In the genomic region with DNA sequence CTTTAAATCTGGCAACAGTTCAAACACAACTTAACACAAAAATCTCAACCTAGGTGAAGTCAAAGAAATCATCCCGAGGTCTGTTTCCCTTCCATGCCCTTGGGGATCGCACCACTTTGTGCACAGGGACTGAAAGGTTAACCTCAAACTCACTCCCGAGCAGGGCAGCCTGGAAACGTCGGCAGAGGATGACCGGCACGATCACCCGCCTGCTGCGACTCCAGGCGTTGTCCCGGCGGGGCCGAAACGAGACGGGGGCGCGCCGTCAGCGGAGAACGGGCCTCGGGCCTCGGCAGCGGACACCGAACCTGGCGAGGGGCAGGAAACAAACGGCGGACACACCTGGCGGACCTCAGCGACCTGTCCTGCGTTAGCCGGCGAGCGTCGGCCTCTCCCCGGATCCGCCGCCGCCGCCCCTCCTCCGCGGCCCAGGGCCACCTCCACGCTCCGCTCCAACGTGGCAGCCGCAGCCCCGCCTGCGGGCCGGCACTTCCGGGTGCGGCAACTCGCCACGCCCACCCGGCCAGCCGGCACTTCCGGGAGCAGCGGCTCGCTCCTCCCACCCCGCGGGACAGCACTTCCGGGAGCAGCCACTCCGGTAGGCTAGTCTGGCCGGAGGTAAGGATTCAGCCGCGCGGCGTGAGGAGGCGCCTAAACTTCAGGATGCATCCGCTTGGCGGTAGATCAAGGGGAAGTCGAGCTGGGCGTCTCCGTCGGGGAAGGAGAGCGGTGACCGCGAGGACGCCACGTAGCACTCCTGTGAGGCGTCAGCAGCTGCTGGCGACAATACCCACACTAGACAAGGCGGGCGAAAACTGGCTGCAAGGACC, we compare ENCODE assay signal across 8 mouse cellular contexts. TPM values are rescaled to one million over a fixed set of nuclear protein-coding genes. Genes with fewer than 3 reads are reported as not detected.
DNase-seq lines count a peak whose midpoint lies in the region; ATAC-seq and TF ChIP-seq lines count a peak whose summit lies in the region.

A gene (minus strand): TSS at position 474 of the 830 bp plus-strand sequence.

- peak; percentile 88 for TF ChIP-seq POLR2A in brain, embryonic 14.5 days (IDR thresholded peaks at IDR 0.05; ENCODE audit: borderline replicate concordance, extremely low read depth, insufficient read depth, insufficient read length, poor library complexity, severe bottlenecking)

- H3K4me3 ChIP-seq in C2C12 (ENCODE audit: insufficient read depth, poor library complexity, severe bottlenecking): peak within 1 kb of the TSS; percentile 77
- H3K4me3 ChIP-seq in erythroblast, embryonic 14.5 days (replicated peaks): peak within 1 kb of the TSS; percentile 87
- H3K4me3 ChIP-seq in heart, embryonic 12.5 days: peak within 1 kb of the TSS; percentile 79
- H3K4me3 ChIP-seq in kidney, postnatal 0 days (replicated peaks; ENCODE audit: low read depth, low read length): peak within 1 kb of the TSS; percentile 79
- H3K4me3 ChIP-seq in liver, embryonic 11.5 days (ENCODE audit: low read depth, low read length): peak within 1 kb of the TSS; percentile 95
- peak within 1 kb of the TSS; percentile 89 for H3K4me3 ChIP-seq in stomach, embryonic 14.5 days (ENCODE audit: low read depth, low read length)

- under 1% methylated on average over 79 of the region's 82 CpGs for WGBS in heart, embryonic 12.5 days
- under 1% methylated on average over 74 of the region's 82 CpGs for WGBS in kidney, postnatal 0 days
- WGBS in liver, embryonic 11.5 days: under 1% methylated on average over 81 of the region's 82 CpGs
- under 1% methylated on average over 75 of the region's 82 CpGs for WGBS in stomach, embryonic 14.5 days

- peaks cover 31% of the 10 kb centered on the region for H3K4me1 ChIP-seq in erythroblast, embryonic 14.5 days (ENCODE audit: control insufficient read depth)
- peaks cover 24% of the 10 kb centered on the region for H3K4me1 ChIP-seq in heart, embryonic 12.5 days (replicated peaks)
- peaks cover 15% of the 10 kb centered on the region; the same call in 1 of the 2 replicates for H3K4me1 ChIP-seq in kidney, postnatal 0 days (replicated peaks; ENCODE audit: insufficient read depth, low read length)
- H3K4me1 ChIP-seq in liver, embryonic 11.5 days (replicated peaks; ENCODE audit: control insufficient read depth, insufficient read depth, low read length): peaks cover 11% of the 10 kb centered on the region
- H3K4me1 ChIP-seq in stomach, embryonic 14.5 days (ENCODE audit: control insufficient read depth, insufficient read depth, low read length): peaks cover 18% of the 10 kb centered on the region

- H3K9me3 ChIP-seq in erythroblast, embryonic 14.5 days (ENCODE audit: control insufficient read depth, low read length): no peaks in the 10 kb centered on the region
- H3K9me3 ChIP-seq in heart, embryonic 12.5 days (replicated peaks): no peaks in the 10 kb centered on the region
- H3K9me3 ChIP-seq in kidney, postnatal 0 days (replicated peaks; ENCODE audit: low read length): no peaks in the 10 kb centered on the region
- H3K9me3 ChIP-seq in liver, embryonic 11.5 days (ENCODE audit: control insufficient read depth, low read length): no peaks in the 10 kb centered on the region
- H3K9me3 ChIP-seq in stomach, embryonic 14.5 days (ENCODE audit: control insufficient read depth, low read depth, low read length): no peaks in the 10 kb centered on the region

- ATAC-seq in heart, embryonic 12.5 days (ENCODE audit: insufficient number of reproducible peaks, low FRiP score): peak; percentile 98
- ATAC-seq in kidney, postnatal 0 days (replicated peaks; ENCODE audit: low FRiP score, low read depth): peak; percentile 96
- ATAC-seq in liver, embryonic 11.5 days (replicated peaks; ENCODE audit: low FRiP score): peak; percentile 95
- ATAC-seq in stomach, embryonic 14.5 days (ENCODE audit: insufficient number of reproducible peaks, insufficient read depth, low FRiP score, low read depth): peak; percentile 97

- TF ChIP-seq CTCF in C2C12 (IDR thresholded peaks at IDR 0.05; ENCODE audit: control insufficient read depth, insufficient read depth, insufficient read length): no peak
- no peak for TF ChIP-seq CTCF in brain, embryonic 14.5 days (IDR thresholded peaks at IDR 0.05; ENCODE audit: borderline replicate concordance, extremely low read depth, insufficient read depth, insufficient read length)
- TF ChIP-seq CTCF in kidney, postnatal 0 days (IDR thresholded peaks at IDR 0.05; ENCODE audit: low read depth): no peak; the same call in 1 of the 2 replicates

- H3K36me3 ChIP-seq in C2C12 (ENCODE audit: control insufficient read depth, insufficient read depth): peaks cover 32% of the 10 kb centered on the region
- H3K36me3 ChIP-seq in erythroblast, embryonic 14.5 days (ENCODE audit: control insufficient read depth): peaks cover 27% of the 10 kb centered on the region
- H3K36me3 ChIP-seq in heart, embryonic 12.5 days: peaks cover 30% of the 10 kb centered on the region
- peaks cover 24% of the 10 kb centered on the region for H3K36me3 ChIP-seq in kidney, postnatal 0 days (ENCODE audit: insufficient read depth, low read length)
- H3K36me3 ChIP-seq in liver, embryonic 11.5 days (ENCODE audit: control insufficient read depth, insufficient read depth, low read length): peaks cover 17% of the 10 kb centered on the region; the same call in 1 of the 2 replicates
- peaks cover 22% of the 10 kb centered on the region for H3K36me3 ChIP-seq in stomach, embryonic 14.5 days (ENCODE audit: control insufficient read depth, insufficient read depth, low read length)

- H3K27ac ChIP-seq in heart, embryonic 12.5 days (ENCODE audit: poor library complexity, severe bottlenecking): peak within 1 kb of the TSS; percentile 93
- peak within 1 kb of the TSS; percentile 91 for H3K27ac ChIP-seq in kidney, postnatal 0 days
- peak within 1 kb of the TSS; percentile 87 for H3K27ac ChIP-seq in liver, embryonic 11.5 days (ENCODE audit: low read depth, low read length)
- peak within 1 kb of the TSS; percentile 90 for H3K27ac ChIP-seq in stomach, embryonic 14.5 days (ENCODE audit: low read length)

- peak within 1 kb of the TSS; percentile 80 for H3ac ChIP-seq in C2C12 (ENCODE audit: control insufficient read depth, insufficient read length, low read depth)

- peaks cover 58% of the 10 kb centered on the region for H3K79me2 ChIP-seq in C2C12 (ENCODE audit: control insufficient read depth, insufficient read depth)

- no peaks in the 10 kb centered on the region for H3K27me3 ChIP-seq in C2C12 (ENCODE audit: control insufficient read depth, insufficient read depth, insufficient read length)
- H3K27me3 ChIP-seq in erythroblast, embryonic 14.5 days (ENCODE audit: control insufficient read depth): no peaks in the 10 kb centered on the region
- no peaks in the 10 kb centered on the region for H3K27me3 ChIP-seq in heart, embryonic 12.5 days (replicated peaks)
- H3K27me3 ChIP-seq in kidney, postnatal 0 days (ENCODE audit: insufficient read depth, low read length): no peaks in the 10 kb centered on the region
- H3K27me3 ChIP-seq in liver, embryonic 11.5 days (replicated peaks; ENCODE audit: control insufficient read depth, insufficient read depth, low read length): no peaks in the 10 kb centered on the region
- H3K27me3 ChIP-seq in stomach, embryonic 14.5 days (ENCODE audit: control insufficient read depth, insufficient read depth, low read length): no peaks in the 10 kb centered on the region

- peak; percentile 98 for DNase-seq in brain, embryonic 14.5 days (ENCODE audit: low read depth)
- peak; percentile 98 for DNase-seq in kidney, postnatal 0 days (ENCODE audit: low spot score)
- DNase-seq in liver, embryonic 11.5 days (ENCODE audit: low spot score): peak; percentile 95
- peak; percentile 96 for DNase-seq in naive thymus-derived CD4-positive, alpha-beta T cell, adult 2 months (ENCODE audit: low read depth)

- peaks cover 48% of the 10 kb centered on the region for H3K79me3 ChIP-seq in C2C12 (ENCODE audit: low read depth)

- H3K9ac ChIP-seq in heart, embryonic 12.5 days: peak within 1 kb of the TSS; percentile 84
- H3K9ac ChIP-seq in kidney, postnatal 0 days (ENCODE audit: low read depth, low read length): peak within 1 kb of the TSS; percentile 78
- peak within 1 kb of the TSS; percentile 84 for H3K9ac ChIP-seq in liver, embryonic 11.5 days (ENCODE audit: low read depth, low read length)
- H3K9ac ChIP-seq in stomach, embryonic 14.5 days (replicated peaks; ENCODE audit: low read depth, low read length): peak within 1 kb of the TSS; percentile 84

- H3K4me2 ChIP-seq in heart, embryonic 12.5 days: peak within 1 kb of the TSS; percentile 79
- H3K4me2 ChIP-seq in kidney, postnatal 0 days (ENCODE audit: low read length): peak within 1 kb of the TSS; percentile 65
- peak within 1 kb of the TSS; percentile 75 for H3K4me2 ChIP-seq in liver, embryonic 11.5 days
- peak within 1 kb of the TSS; percentile 76 for H3K4me2 ChIP-seq in stomach, embryonic 14.5 days (replicated peaks; ENCODE audit: low read depth, low read length)

TF ChIP-seq in C2C12, 6 proteins besides CTCF, POLR2A, EP300 and RAD21:
- TF ChIP-seq FOSL1 (IDR thresholded peaks at IDR 0.05; ENCODE audit: insufficient read depth, low read length, poor library complexity, severe bottlenecking) (no peak), MAX (IDR thresholded peaks at IDR 0.05) (peak; percentile 56), MYOG (IDR thresholded peaks at IDR 0.05; ENCODE audit: control insufficient read depth, extremely low read depth, insufficient read length) (no peak)

RNA-seq across cellular contexts. Expression of the gene that starts here (rescaled TPM):
- polyA plus RNA-seq in C2C12 (2012; fragmentation: generic; extraction: Trizol): 183 TPM
- polyA plus RNA-seq in brain, embryonic 14.5 days (2012; rRNA removed): 149 and 171 TPM in 2 replicates
- 1.6 and 1.7 TPM in 2 replicates for polyA plus RNA-seq in erythroblast, embryonic 14.5 days (2012)
- 171 and 177 TPM in 2 replicates for polyA plus RNA-seq in heart, embryonic 12.5 days (2016; fragmentation: Nextera tagmentation; extraction: Ambion mirVana)
- polyA plus RNA-seq in kidney, postnatal 0 days (2015; fragmentation: Nextera tagmentation; extraction: Ambion mirVana): 131 and 148 TPM in 2 replicates
- polyA plus RNA-seq in liver, embryonic 11.5 days (2014; fragmentation: Nextera tagmentation; extraction: Ambion mirVana): 125 and 131 TPM in 2 replicates
- polyA plus RNA-seq in stomach, embryonic 14.5 days (2014; fragmentation: Nextera tagmentation; extraction: Ambion mirVana): 183 and 186 TPM in 2 replicates

Comparison
In these comparisons a context has a peak if more than half of its experiments do, and no peak if none do; other contexts are left out.
1. Peak in every context shown above with its lines: DNase-seq, ATAC-seq, H3K4me3 ChIP-seq and H3K27ac ChIP-seq.
2. RNA of the gene that starts here (polyA plus RNA-seq): 183 to 186 TPM in stomach, embryonic 14.5 days, 183 TPM in C2C12 (single experiment), 171 to 177 TPM in heart, embryonic 12.5 days, 149 to 171 TPM in brain, embryonic 14.5 days, 131 to 148 TPM in kidney, postnatal 0 days and 125 to 131 TPM in liver, embryonic 11.5 days; 1.6 to 1.7 TPM in erythroblast, embryonic 14.5 days; every median in the first group is over 10 times any median in the second.